Mouse (Mus musculus) heart, adult 2 months (tissue): ENCODE results near the gene Gatd1.

Source experiments
- CTCF ChIP-seq: fragments of 200-600 bp; IDR thresholded peaks from 2 replicates; pipeline ENCODE4 v1.8.1; 2022; ENCODE audit warnings: antibody characterized with exemption, mild to moderate bottlenecking, moderate library complexity
- EP300 ChIP-seq: fragments of 200-500 bp; IDR thresholded peaks from 2 replicates; pipeline ENCODE4 v1.6.1; 2011; ENCODE audit warnings: low read depth, low read length, control low read depth; ENCODE audit not compliant: insufficient read depth

GRCm38 (mm10) chr7:141440613-141441012 lies 26.7 kb upstream of the Gatd1 start:
- TF ChIP-seq CTCF (peak; percentile 85), EP300 (no peak)
